10 mouse cellular contexts compared by ENCODE assay signal in genomic region chr17:74048229-74048816, GRCm38 (mm10). TPM values are rescaled to one million over a fixed set of nuclear protein-coding genes. Genes with fewer than 3 reads are reported as not detected.
DNase-seq lines count a peak whose midpoint lies in the region; ATAC-seq and TF ChIP-seq lines count a peak whose summit lies in the region.
"Had no signal": no experiment of that assay in that cellular context is flagged by ENCODE, and none has a peak within 500 bp of the region (broad histone marks: within the 10 kb centered on the region; RNA-seq: fewer than 3 reads in every experiment).

No protein-coding gene starts in this region.

- 3% methylated on average over 19 of the region's 19 CpGs for WGBS in forebrain, embryonic 10.5 days
- WGBS in forebrain, postnatal 0 days: 3% methylated on average over 19 of the region's 19 CpGs
- WGBS in forebrain, embryonic 13.5 days: 2% methylated on average over 19 of the region's 19 CpGs
- WGBS in midbrain, embryonic 10.5 days: 4% methylated on average over 19 of the region's 19 CpGs
- 3% methylated on average over 19 of the region's 19 CpGs for WGBS in cerebellum, adult 2 months

- no peak overlapping the region for H3K4me2 ChIP-seq in forebrain, postnatal 0 days (ENCODE audit: low read depth)
- H3K4me2 ChIP-seq in forebrain, embryonic 13.5 days: peak overlapping the region; percentile 61

- ATAC-seq in forebrain, postnatal 0 days: no peak
- ATAC-seq in forebrain, embryonic 13.5 days: no peak; the same call in 1 of the 2 replicates
- ATAC-seq: liver, postnatal 0 days had no signal

- peak overlapping the region; percentile 47 for H3K4me3 ChIP-seq in forebrain, embryonic 10.5 days
- H3K4me3 ChIP-seq in forebrain, postnatal 0 days (ENCODE audit: low read depth, low read length): no peak overlapping the region
- peak overlapping the region; percentile 77 for H3K4me3 ChIP-seq in E14TG2a.4 (replicated peaks; ENCODE audit: low read length)
- peak overlapping the region; percentile 37 for H3K4me3 ChIP-seq in forebrain, embryonic 13.5 days
- H3K4me3 ChIP-seq in midbrain, embryonic 10.5 days: peak overlapping the region; percentile 46
- H3K4me3 ChIP-seq in cerebellum, adult 2 months (replicated peaks; ENCODE audit: insufficient read depth, low read depth, low read length): no peak overlapping the region

- H3K4me1 ChIP-seq in forebrain, embryonic 10.5 days: peaks cover 18% of the 10 kb centered on the region
- no peaks in the 10 kb centered on the region for H3K4me1 ChIP-seq in forebrain, postnatal 0 days (ENCODE audit: insufficient read depth)
- H3K4me1 ChIP-seq in E14TG2a.4 (replicated peaks; ENCODE audit: low read depth, low read length): peaks cover 24% of the 10 kb centered on the region
- H3K4me1 ChIP-seq in forebrain, embryonic 13.5 days: peaks cover 17% of the 10 kb centered on the region
- peaks cover 20% of the 10 kb centered on the region for H3K4me1 ChIP-seq in midbrain, embryonic 10.5 days
- no peaks in the 10 kb centered on the region for H3K4me1 ChIP-seq in cerebellum, adult 2 months (ENCODE audit: control insufficient read depth, insufficient read depth, low read length)

- H3K27ac ChIP-seq in forebrain, embryonic 10.5 days: no peak overlapping the region
- no peak overlapping the region for H3K27ac ChIP-seq in forebrain, postnatal 0 days (ENCODE audit: low read depth, low read length)
- H3K27ac ChIP-seq in forebrain, embryonic 13.5 days: no peak overlapping the region
- no peak overlapping the region for H3K27ac ChIP-seq in midbrain, embryonic 10.5 days (replicated peaks)
- no peak overlapping the region for H3K27ac ChIP-seq in cerebellum, adult 2 months (ENCODE audit: insufficient read depth, low read length)

- DNase-seq in forebrain, embryonic 10.5 days (ENCODE audit: extremely low spot score, low spot score): peak; percentile 22
- no peak for DNase-seq in forebrain, postnatal 0 days
- peak; percentile 15 for DNase-seq in midbrain, embryonic 10.5 days (ENCODE audit: low spot score)
- DNase-seq in ovary, adult 18-20 months (ENCODE audit: low spot score): no peak
- DNase-seq in left cerebral cortex, adult 18-20 months (ENCODE audit: low spot score in 2 of 2): no peak
- no peak for DNase-seq in cerebellum, adult 2 months
- DNase-seq: liver, postnatal 0 days had no signal

- H3K9me3 ChIP-seq in forebrain, embryonic 10.5 days: no peaks in the 10 kb centered on the region
- no peaks in the 10 kb centered on the region for H3K9me3 ChIP-seq in forebrain, postnatal 0 days (ENCODE audit: low read length)
- peaks cover 13% of the 10 kb centered on the region for H3K9me3 ChIP-seq in E14TG2a.4 (ENCODE audit: low read length)
- H3K9me3 ChIP-seq in forebrain, embryonic 13.5 days (replicated peaks): no peaks in the 10 kb centered on the region
- H3K9me3 ChIP-seq in midbrain, embryonic 10.5 days (replicated peaks): no peaks in the 10 kb centered on the region

- TF ChIP-seq POLR2A in cerebellum, adult 2 months (IDR thresholded peaks at IDR 0.05; ENCODE audit: borderline replicate concordance, insufficient read depth, low read length): no peak

- no peaks in the 10 kb centered on the region for H3K36me3 ChIP-seq in forebrain, embryonic 10.5 days (replicated peaks)
- H3K36me3 ChIP-seq in forebrain, postnatal 0 days (ENCODE audit: insufficient read depth): no peaks in the 10 kb centered on the region
- no peaks in the 10 kb centered on the region for H3K36me3 ChIP-seq in E14TG2a.4 (ENCODE audit: insufficient read depth, low read length)
- H3K36me3 ChIP-seq in forebrain, embryonic 13.5 days (ENCODE audit: poor library complexity, severe bottlenecking): no peaks in the 10 kb centered on the region
- no peaks in the 10 kb centered on the region for H3K36me3 ChIP-seq in midbrain, embryonic 10.5 days

- no peak for TF ChIP-seq CTCF in forebrain, postnatal 0 days (IDR thresholded peaks at IDR 0.05; ENCODE audit: low read depth)
- no peak for TF ChIP-seq CTCF in E14TG2a.4 (conservative IDR thresholded peaks at IDR 0.05; ENCODE audit: low read length)
- no peak for TF ChIP-seq CTCF in cerebellum, adult 2 months (IDR thresholded peaks at IDR 0.05; ENCODE audit: borderline replicate concordance, insufficient read depth, low read depth, low read length)

- H3K27me3 ChIP-seq in forebrain, embryonic 10.5 days (ENCODE audit: poor library complexity, severe bottlenecking): peaks cover 69% of the 10 kb centered on the region
- peaks cover 47% of the 10 kb centered on the region for H3K27me3 ChIP-seq in forebrain, postnatal 0 days (ENCODE audit: insufficient read depth, low read length)
- H3K27me3 ChIP-seq in E14TG2a.4 (ENCODE audit: insufficient read depth, low read length): peaks cover 59% of the 10 kb centered on the region
- H3K27me3 ChIP-seq in forebrain, embryonic 13.5 days: peaks cover 53% of the 10 kb centered on the region
- peaks cover 61% of the 10 kb centered on the region for H3K27me3 ChIP-seq in midbrain, embryonic 10.5 days (ENCODE audit: low read depth, poor library complexity, severe bottlenecking)
- H3K27me3 ChIP-seq in cerebellum, adult 2 months (ENCODE audit: control insufficient read depth, insufficient read depth, low read length): no peaks in the 10 kb centered on the region; the same call in 1 of the 2 replicates

- H3K9ac ChIP-seq in forebrain, postnatal 0 days: no peak overlapping the region
- H3K9ac ChIP-seq in forebrain, embryonic 13.5 days: no peak overlapping the region
- H3K9ac ChIP-seq: liver, postnatal 0 days had no signal

RNA-seq across cellular contexts. Expression of gene Srd5a2, which starts 0.6 kb away (rescaled TPM):
- not detected in 2 replicates for polyA plus RNA-seq in forebrain, embryonic 10.5 days (2016; fragmentation: Nextera tagmentation; extraction: Ambion mirVana)
- 0.43 TPM in 1 of 2 replicates, not detected in the other for total RNA-seq in forebrain, postnatal 0 days (2014; rRNA removed)
- polyA plus RNA-seq in forebrain, postnatal 0 days (2015; fragmentation: Nextera tagmentation; extraction: Ambion mirVana): not detected in 2 replicates
- polyA plus RNA-seq in forebrain, embryonic 13.5 days (2015; fragmentation: Nextera tagmentation; extraction: Ambion mirVana): not detected in 2 replicates
- not detected in 2 replicates for polyA plus RNA-seq in midbrain, embryonic 10.5 days (2016; fragmentation: Nextera tagmentation; extraction: Ambion mirVana)
- under 1 TPM in 1 of 2 experiments, not detected in 1; 0.21 TPM for total RNA-seq in left cerebral cortex, adult 18-20 months (2021)
- 0.06 TPM in 1 of 2 replicates, not detected in the other for polyA plus RNA-seq in cerebellum, adult 2 months (2012; rRNA removed)
- polyA plus RNA-seq: C2C12; liver, postnatal 0 days had no signal

Comparison
In these comparisons a context has a peak if more than half of its experiments do, and no peak if none do; other contexts are left out.
1. DNase-seq: peak in forebrain, embryonic 10.5 days (single experiment) and midbrain, embryonic 10.5 days (single experiment); none in forebrain, postnatal 0 days (single experiment), ovary, adult 18-20 months (single experiment), left cerebral cortex, adult 18-20 months (0 of 2) and cerebellum, adult 2 months (0 of 2).
2. H3K4me3 ChIP-seq: peak in forebrain, embryonic 10.5 days (single experiment), E14TG2a.4 (single experiment), forebrain, embryonic 13.5 days (single experiment) and midbrain, embryonic 10.5 days (single experiment); none in forebrain, postnatal 0 days (single experiment) and cerebellum, adult 2 months (single experiment).